1 mouse cellular context compared by ENCODE assay signal in genomic region chr11:103696851-103697564, GRCm38 (mm10).
TF ChIP-seq lines count a peak whose summit lies in the region.

No protein-coding gene starts in this region.

TF ChIP-seq in CH12.LX, 34 proteins besides CTCF, POLR2A, EP300 and RAD21:
- TF ChIP-seq JUND (conservative IDR thresholded peaks at IDR 0.05; ENCODE audit: low read depth, low read length), result no peak
- no peak for TF ChIP-seq USF1 (IDR thresholded peaks at IDR 0.05; ENCODE audit: low read depth, low read length)
- peak; percentile 69; the same call in 1 of the 2 replicates for TF ChIP-seq ZNF384 (IDR thresholded peaks at IDR 0.05; ENCODE audit: low read depth, low read length)
- TF ChIP-seq CHD2 (IDR thresholded peaks at IDR 0.05; ENCODE audit: low read length), result 0 out of 2 replicates have a peak, but pooled peaks have one; percentile 7
- TF ChIP-seq MAX (IDR thresholded peaks at IDR 0.05; ENCODE audit: low read length), result no peak
- TF ChIP-seq ZMIZ1 (IDR thresholded peaks at IDR 0.05; ENCODE audit: low read depth, low read length), result 0 out of 2 replicates have a peak, but pooled peaks have one; percentile 8
- no peak for TF ChIP-seq MAZ (IDR thresholded peaks at IDR 0.05; ENCODE audit: low read depth, low read length)
- TF ChIP-seq RCOR1 (conservative IDR thresholded peaks at IDR 0.05; ENCODE audit: low read depth, low read length), result 0 out of 2 replicates have a peak, but pooled peaks have one; percentile 17
- no peak for TF ChIP-seq IRF4 (IDR thresholded peaks at IDR 0.05; ENCODE audit: low read depth, low read length)
- TF ChIP-seq E2F4 (IDR thresholded peaks at IDR 0.05; ENCODE audit: insufficient replicate concordance, low read depth, low read length), result no peak
- no peak for TF ChIP-seq JUN (IDR thresholded peaks at IDR 0.05; ENCODE audit: insufficient read depth, low read depth, low read length)
- TF ChIP-seq MAFK (IDR thresholded peaks at IDR 0.05; ENCODE audit: insufficient replicate concordance, low read length), result no peak
- TF ChIP-seq USF2 (conservative IDR thresholded peaks at IDR 0.05; ENCODE audit: low read depth, low read length), result no peak
